Mouse (Mus musculus) limb, embryonic 15.5 days (tissue): ENCODE data around the gene Nav2. TPM values are rescaled to one million over a fixed set of nuclear protein-coding genes. Genes with fewer than 3 reads are reported as not detected.

Source experiments
- ATAC-seq: fragments of 200-750 bp; cut with Nextera tagmentation; 2 replicates; pipeline ENCODE4 v1.8.0; 2017; ENCODE audit warnings: low read depth, moderate TSS enrichment; ENCODE audit not compliant: insufficient number of reproducible peaks, low FRiP score, low TSS enrichment
- H3K27ac ChIP-seq: fragments of 300-500 bp; sonication (generic); 2 replicates; pipeline ENCODE4 v1.5.1; 2015; ENCODE audit warnings: moderate library complexity, mild to moderate bottlenecking, inconsistent platforms
- H3K27me3 ChIP-seq: fragments of 300-500 bp; sonication (generic); 2 replicates; pipeline ENCODE4 v1.6.1; 2015; ENCODE audit warnings: inconsistent platforms
- H3K36me3 ChIP-seq: fragments of 300-500 bp; sonication (generic); 2 replicates; pipeline ENCODE4 v1.6.1; 2015; ENCODE audit warnings: inconsistent platforms
- H3K4me1 ChIP-seq: fragments of 300-500 bp; sonication (generic); 2 replicates; pipeline ENCODE4 v1.6.1; 2015; ENCODE audit warnings: inconsistent platforms
- H3K4me2 ChIP-seq: fragments of 300-500 bp; sonication (generic); 2 replicates; pipeline ENCODE4 v1.6.1; 2015; ENCODE audit warnings: mild to moderate bottlenecking, inconsistent platforms
- H3K4me3 ChIP-seq: fragments of 300-500 bp; sonication (generic); 2 replicates; pipeline ENCODE4 v1.5.1; 2015; ENCODE audit warnings: mild to moderate bottlenecking, inconsistent platforms
- H3K9ac ChIP-seq: fragments of 300-500 bp; sonication (generic); 2 replicates; pipeline ENCODE4 v1.6.1; 2015; ENCODE audit warnings: inconsistent platforms
- H3K9me3 ChIP-seq: fragments of 300-500 bp; sonication (generic); 2 replicates; pipeline ENCODE4 v1.6.1; 2016; ENCODE audit warnings: inconsistent platforms
- WGBS: fragments of 180-500 bp; shearing (Covaris S2); methylation state at CpG from one replicate; pipeline ENCODE4 v1.1.7; 2015; 5-methylcytosine and 5-hydroxymethylcytosine counted together
- polyA plus RNA-seq: library from polyadenylated mRNA; unstranded; fragments of >200 nt; fragmentation: Nextera tagmentation; extraction: Ambion mirVana; gene quantifications from 2 replicates; pipeline ENCODE4 v1.2.1, GENCODE M21; 2015

Nav2 gene
- 16.2 and 17.3 TPM in 2 replicates for polyA plus RNA-seq

DNA sequence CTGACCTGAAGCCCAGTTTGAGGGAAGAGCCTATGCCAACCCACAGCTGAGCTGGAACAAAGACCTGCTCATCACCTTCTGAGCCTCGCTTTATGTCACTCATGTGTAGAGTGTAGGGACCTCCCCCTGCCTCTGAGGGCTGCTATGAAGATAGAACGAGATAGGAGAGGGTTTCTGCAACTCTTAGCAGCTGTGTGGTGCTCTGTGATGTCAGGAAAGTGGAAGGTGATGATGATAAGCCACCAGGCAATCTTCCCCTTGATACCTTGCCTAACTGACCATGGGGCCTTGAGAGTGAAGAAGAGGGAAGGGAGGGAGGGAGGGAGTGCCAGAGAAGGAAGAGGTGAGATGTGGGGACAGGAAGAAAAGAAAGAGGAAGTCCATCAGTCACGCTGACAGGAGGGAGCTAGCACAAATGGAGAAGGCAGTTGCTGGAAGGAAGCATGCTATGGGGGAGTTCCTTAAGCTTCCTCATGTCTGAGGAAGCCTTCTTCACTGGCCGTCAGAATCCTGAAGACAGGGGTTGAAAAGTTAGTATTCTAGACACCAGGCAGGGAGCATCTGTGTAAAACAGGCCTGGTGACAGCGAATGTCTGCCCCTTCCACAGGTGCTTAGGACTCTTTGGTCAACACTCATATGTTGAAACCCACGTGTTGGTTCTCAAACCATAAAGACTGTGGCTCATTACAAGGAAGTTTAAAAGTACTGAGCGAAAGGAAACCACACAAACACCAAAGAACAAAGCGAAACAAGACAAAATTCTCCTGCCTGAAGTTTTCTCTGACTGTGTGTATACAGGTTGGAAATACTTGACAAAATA, at the start of gene Nav2:
Gene Nav2 (plus strand): TSS at position 196 of the 821 bp plus-strand sequence.
- H3K36me3 ChIP-seq, result no peaks in the 10 kb centered on the region
- WGBS, result 63% methylated on average over 8 of the region's 8 CpGs
- H3K27me3 ChIP-seq, result no peaks in the 10 kb centered on the region
- H3K27ac ChIP-seq, result no peak within 1 kb of the TSS
- no peaks in the 10 kb centered on the region for H3K9me3 ChIP-seq
- H3K4me3 ChIP-seq, result no peak within 1 kb of the TSS
- H3K4me1 ChIP-seq, result no peaks in the 10 kb centered on the region
- no peak for ATAC-seq
- H3K4me2 ChIP-seq, result no peak within 1 kb of the TSS
- no peak within 1 kb of the TSS for H3K9ac ChIP-seq

DNA sequence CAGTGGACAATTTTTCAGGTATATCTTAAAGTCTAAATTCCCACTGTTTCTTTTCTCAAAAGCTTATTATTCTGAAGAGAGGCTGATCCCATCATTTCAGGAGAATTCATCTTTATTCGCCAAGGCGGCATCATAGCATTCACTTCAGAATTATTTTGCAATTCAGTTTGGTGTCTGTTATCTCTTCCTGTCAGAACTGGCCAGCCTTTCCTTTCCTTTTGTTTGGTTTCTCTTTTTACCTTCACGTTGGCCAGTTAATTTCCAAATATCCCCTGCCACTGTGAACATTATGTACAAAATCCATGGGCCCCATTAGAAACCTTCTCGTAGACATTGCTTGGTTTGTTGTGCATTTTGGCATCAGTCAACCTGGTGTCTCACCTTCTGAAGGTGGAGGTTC, 49.2 kb upstream of the Nav2 start:
- Histone ChIP-seq H3K4me2 (no peak overlapping the region), H3K27me3 (no peaks in the 10 kb centered on the region), H3K4me3 (no peak overlapping the region), H3K4me1 (no peaks in the 10 kb centered on the region), H3K36me3 (no peaks in the 10 kb centered on the region), H3K27ac (no peak overlapping the region), H3K9me3 (no peaks in the 10 kb centered on the region), H3K9ac (no peak overlapping the region)
- 86% methylated on average over 4 of the region's 4 CpGs for WGBS
- ATAC-seq, result no peak

GRCm38 (mm10) chr7:48860948-48861347, 47.6 kb upstream of the Nav2 start:
- Histone ChIP-seq H3K4me3 (no peak overlapping the region), H3K4me1 (no peaks in the 10 kb centered on the region), H3K27me3 (no peaks in the 10 kb centered on the region), H3K36me3 (peaks cover 2% of the 10 kb centered on the region; the same call in 1 of the 2 replicates), H3K4me2 (no peak overlapping the region), H3K9me3 (no peaks in the 10 kb centered on the region), H3K9ac (no peak overlapping the region), H3K27ac (no peak overlapping the region)
- 19% methylated on average over 1 of the region's 1 CpGs for WGBS
- no peak for ATAC-seq

DNA sequence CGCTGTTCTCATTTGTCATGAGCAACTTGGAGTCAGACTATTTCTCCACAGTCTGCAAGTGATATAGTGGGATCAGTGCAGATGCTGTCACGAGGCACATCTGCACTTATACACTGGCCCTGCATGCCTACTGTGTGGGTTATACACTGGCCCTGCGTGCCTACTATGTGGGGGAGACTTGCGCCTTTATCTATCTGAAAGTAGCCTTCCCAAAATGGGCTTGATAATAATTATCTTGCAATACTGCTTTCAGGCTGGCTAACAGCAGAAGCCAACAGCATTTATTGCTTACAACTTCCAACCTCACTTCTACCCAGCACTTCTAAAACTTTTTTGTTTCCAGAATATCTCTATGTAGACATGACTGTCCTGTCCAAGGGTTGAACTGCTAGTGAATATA, 46.7 kb upstream of the Nav2 start:
- no peak overlapping the region for H3K4me3 ChIP-seq
- ATAC-seq, result no peak
- no peak overlapping the region for H3K27ac ChIP-seq
- H3K27me3 ChIP-seq, result no peaks in the 10 kb centered on the region
- H3K4me2 ChIP-seq, result no peak overlapping the region
- no peak overlapping the region for H3K9ac ChIP-seq
- peaks cover 7% of the 10 kb centered on the region for H3K36me3 ChIP-seq
- H3K9me3 ChIP-seq, result no peaks in the 10 kb centered on the region
- H3K4me1 ChIP-seq, result no peaks in the 10 kb centered on the region
- WGBS, result 89% methylated on average over 4 of the region's 4 CpGs

GRCm38 (mm10) chr7:48864199-48864598, 44.3 kb upstream of the Nav2 start:
- Histone ChIP-seq H3K4me2 (no peak overlapping the region), H3K36me3 (peaks cover 30% of the 10 kb centered on the region), H3K9ac (no peak overlapping the region), H3K4me1 (no peaks in the 10 kb centered on the region), H3K9me3 (no peaks in the 10 kb centered on the region), H3K4me3 (no peak overlapping the region), H3K27ac (no peak overlapping the region), H3K27me3 (no peaks in the 10 kb centered on the region)
- no peak for ATAC-seq

DNA sequence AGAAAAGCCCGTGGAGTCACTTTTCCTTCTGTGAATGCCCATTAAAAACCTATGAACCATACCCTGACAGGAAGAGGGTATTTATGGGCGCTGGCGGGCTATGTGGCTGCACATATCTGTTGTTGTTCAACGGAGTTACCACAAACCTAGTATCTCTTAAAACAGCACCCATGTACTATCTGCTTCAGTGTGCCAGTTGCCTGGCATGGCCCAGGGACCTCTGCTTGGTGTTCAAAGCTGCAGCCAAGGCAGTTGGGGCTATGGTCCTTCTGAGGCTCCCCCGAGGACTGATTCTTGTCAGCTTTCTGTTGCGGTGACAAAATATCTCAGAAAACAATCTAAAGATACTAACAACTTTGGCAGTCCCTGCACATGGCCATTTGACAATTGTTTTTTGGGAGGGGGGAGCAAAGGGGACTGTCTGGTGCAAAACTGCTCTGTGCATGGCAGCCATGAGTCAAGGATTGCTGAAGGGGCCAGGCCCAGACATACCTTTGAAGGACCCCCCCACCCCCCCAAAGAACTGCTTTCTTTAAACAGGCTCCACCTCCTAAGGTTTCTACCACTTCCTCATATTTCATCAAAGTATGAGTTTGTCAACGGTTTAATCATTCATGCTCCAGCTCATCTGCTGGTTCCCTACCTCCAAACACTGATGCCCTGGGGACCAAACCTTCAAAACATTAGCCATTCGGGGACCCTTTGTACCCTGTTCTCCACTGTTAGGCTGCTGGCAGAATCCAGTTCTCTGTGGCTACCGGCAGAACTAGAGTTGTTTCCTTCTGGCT, 43.7 kb upstream of the Nav2 start:
- Histone ChIP-seq H3K9ac (no peak overlapping the region), H3K4me1 (no peaks in the 10 kb centered on the region), H3K4me2 (no peak overlapping the region), H3K9me3 (no peaks in the 10 kb centered on the region), H3K36me3 (peaks cover 36% of the 10 kb centered on the region), H3K27ac (no peak overlapping the region), H3K4me3 (no peak overlapping the region), H3K27me3 (no peaks in the 10 kb centered on the region)
- WGBS, result 83% methylated on average over 9 of the region's 9 CpGs
- ATAC-seq, result no peak

DNA sequence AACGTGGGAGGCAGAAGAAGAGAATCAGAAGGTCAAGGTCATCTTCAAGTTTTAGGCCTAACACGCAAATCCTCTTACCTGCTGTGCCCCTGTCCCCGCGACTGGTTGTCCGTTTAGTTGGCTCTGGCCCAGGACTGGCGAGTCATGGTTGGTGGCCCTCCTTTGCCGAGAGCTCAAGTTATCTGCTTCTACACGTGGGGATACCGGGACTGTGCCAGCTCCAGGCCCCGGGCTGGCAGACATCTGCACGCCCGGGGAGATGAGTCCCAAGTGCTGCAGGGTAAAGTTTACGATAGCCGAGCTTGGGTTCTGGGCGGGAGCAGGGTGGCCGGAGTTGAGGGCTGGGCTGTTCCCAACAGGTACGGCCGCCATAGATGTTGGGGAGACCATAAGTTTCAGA, 40.9 kb upstream of the Nav2 start:
- 90% methylated on average over 18 of the region's 18 CpGs for WGBS
- no peak overlapping the region for H3K27ac ChIP-seq
- no peaks in the 10 kb centered on the region for H3K9me3 ChIP-seq
- ATAC-seq, result no peak
- no peak overlapping the region for H3K4me2 ChIP-seq
- no peak overlapping the region for H3K4me3 ChIP-seq
- no peak overlapping the region for H3K9ac ChIP-seq
- H3K4me1 ChIP-seq, result no peaks in the 10 kb centered on the region
- peaks cover 63% of the 10 kb centered on the region for H3K36me3 ChIP-seq
- H3K27me3 ChIP-seq, result no peaks in the 10 kb centered on the region

DNA sequence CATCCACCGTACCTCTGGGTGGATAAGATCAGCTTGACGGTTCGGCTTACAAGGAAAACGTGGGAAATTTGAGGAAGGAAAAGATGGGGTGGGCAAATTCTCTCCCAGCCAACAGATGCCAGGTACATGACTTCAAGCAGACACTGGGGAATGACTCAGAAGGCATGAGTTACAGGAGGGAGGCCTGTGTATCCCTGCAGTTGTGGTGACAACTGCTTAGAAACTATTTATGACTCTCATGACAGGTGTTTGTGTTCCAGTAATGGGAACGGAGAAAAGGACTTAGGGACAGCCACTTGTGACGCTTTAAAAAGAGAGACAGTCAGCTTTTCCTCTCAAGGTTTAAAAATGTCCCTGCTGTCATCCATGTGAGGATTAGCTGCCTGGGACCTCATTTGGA, 38.4 kb upstream of the Nav2 start:
- H3K9ac ChIP-seq, result no peak overlapping the region
- H3K4me1 ChIP-seq, result no peaks in the 10 kb centered on the region
- H3K27ac ChIP-seq, result no peak overlapping the region
- no peak overlapping the region for H3K4me3 ChIP-seq
- H3K27me3 ChIP-seq, result no peaks in the 10 kb centered on the region
- H3K36me3 ChIP-seq, result peaks cover 87% of the 10 kb centered on the region
- ATAC-seq, result no peak
- no peak overlapping the region for H3K4me2 ChIP-seq
- no peaks in the 10 kb centered on the region for H3K9me3 ChIP-seq
- 75% methylated on average over 6 of the region's 6 CpGs for WGBS

GRCm38 (mm10) chr7:48870579-48871180, 37.8 kb upstream of the Nav2 start:
- H3K27ac ChIP-seq, result no peak overlapping the region
- H3K36me3 ChIP-seq, result peaks cover 93% of the 10 kb centered on the region
- H3K4me1 ChIP-seq, result no peaks in the 10 kb centered on the region
- H3K4me3 ChIP-seq, result no peak overlapping the region
- ATAC-seq, result no peak
- no peak overlapping the region for H3K9ac ChIP-seq
- 90% methylated on average over 21 of the region's 21 CpGs for WGBS
- H3K27me3 ChIP-seq, result no peaks in the 10 kb centered on the region
- no peak overlapping the region for H3K4me2 ChIP-seq
- no peaks in the 10 kb centered on the region for H3K9me3 ChIP-seq

- Histone ChIP-seq H3K9ac (no peak overlapping the region), H3K4me2 (no peak overlapping the region), H3K4me3 (no peak overlapping the region), H3K9me3 (no peaks in the 10 kb centered on the region), H3K27ac (no peak overlapping the region), H3K36me3 (peaks cover 90% of the 10 kb centered on the region), H3K4me1 (no peaks in the 10 kb centered on the region), H3K27me3 (no peaks in the 10 kb centered on the region)
- 93% methylated on average over 11 of the region's 11 CpGs for WGBS
- no peak for ATAC-seq
Observed at GRCm38 (mm10) chr7:48871292-48871691, 37.2 kb upstream of the Nav2 start.

- no peak for ATAC-seq
- no peak overlapping the region for H3K4me3 ChIP-seq
- WGBS, result 84% methylated on average over 14 of the region's 14 CpGs
Observed at GRCm38 (mm10) chr7:48875096-48875495, 33.4 kb upstream of the Nav2 start.

GRCm38 (mm10) chr7:48876526-48876925, 32.0 kb upstream of the Nav2 start:
- no peak overlapping the region for H3K9ac ChIP-seq
- peaks cover 46% of the 10 kb centered on the region for H3K36me3 ChIP-seq
- H3K27me3 ChIP-seq, result no peaks in the 10 kb centered on the region
- H3K4me2 ChIP-seq, result no peak overlapping the region
- no peak for ATAC-seq
- no peak overlapping the region for H3K4me3 ChIP-seq
- 73% methylated on average over 4 of the region's 4 CpGs for WGBS
- H3K27ac ChIP-seq, result no peak overlapping the region
- no peaks in the 10 kb centered on the region for H3K9me3 ChIP-seq
- H3K4me1 ChIP-seq, result peaks cover 17% of the 10 kb centered on the region

More at GRCm38 (mm10) chr7:48875096-48875495, 33.4 kb upstream of the Nav2 start:
- Histone ChIP-seq H3K27me3 (no peaks in the 10 kb centered on the region), H3K27ac (no peak overlapping the region), H3K9ac (no peak overlapping the region), H3K9me3 (no peaks in the 10 kb centered on the region), H3K36me3 (peaks cover 61% of the 10 kb centered on the region), H3K4me2 (no peak overlapping the region), H3K4me1 (peaks cover 13% of the 10 kb centered on the region)
